Mouse (Mus musculus) frontal cortex, postnatal 14 days (tissue): ENCODE results near the gene Prkci.

Experiments used
- DNase-seq, 2 experiments: peaks; one replicate each; pipeline ENCODE4 v3.0.0; 2022; ENCODE audit warnings: low spot score in 2 of 2

The Prkci gene

DNA sequence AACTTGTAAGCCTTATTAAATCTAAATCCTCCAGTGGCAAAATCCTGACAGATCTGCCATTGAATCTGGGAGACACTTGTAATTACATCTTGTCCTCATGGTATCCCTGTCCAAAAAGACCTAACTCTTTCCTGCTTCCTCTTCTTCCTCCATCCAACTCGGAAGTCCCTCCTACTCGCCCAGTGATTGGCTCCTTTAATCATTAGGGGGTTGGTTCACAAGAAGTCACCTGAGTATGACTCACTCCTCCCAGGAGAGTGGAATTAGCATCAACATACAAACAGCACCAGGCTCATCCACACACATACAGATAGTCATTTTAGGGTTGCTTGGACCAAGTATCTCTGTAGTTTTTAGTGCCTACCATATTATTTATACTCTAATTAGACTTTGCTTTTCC, 47.4 kb downstream of the Prkci start:
- no peak for DNase-seq

GRCm38 (mm10) chr3:31047263-31047662, 51.7 kb downstream of the Prkci start:
- DNase-seq: no peak

GRCm38 (mm10) chr3:31049087-31049486, 53.5 kb downstream of the Prkci start:
- DNase-seq: no peak

GRCm38 (mm10) chr3:31050375-31050774, 54.8 kb downstream of the Prkci start:
- DNase-seq: no peak

- DNase-seq: no peak
Observed at GRCm38 (mm10) chr3:31051730-31052129, 56.2 kb downstream of the Prkci start.

DNA sequence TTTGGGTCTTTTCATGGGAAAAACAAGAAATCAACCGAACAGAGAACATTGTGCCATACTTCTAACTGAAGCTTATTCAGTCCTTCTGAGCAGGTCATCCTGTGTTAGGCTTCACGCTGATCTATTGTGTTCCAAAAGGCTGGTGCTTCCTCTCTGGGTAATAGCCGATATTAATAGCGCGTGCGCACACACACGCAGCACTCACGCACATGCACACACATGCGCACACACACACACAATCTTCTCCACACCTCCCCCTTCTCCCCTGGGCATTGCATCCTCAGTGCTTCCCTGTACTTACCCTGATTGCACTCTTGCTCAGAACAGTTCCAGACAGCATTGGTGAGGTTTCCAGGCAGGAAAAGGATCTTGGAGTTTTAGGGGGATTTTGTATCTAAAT, 57.6 kb downstream of the Prkci start:
- DNase-seq: no peak

GRCm38 (mm10) chr3:31054888-31055287, 59.3 kb downstream of the Prkci start:
- DNase-seq: no peak

DNA sequence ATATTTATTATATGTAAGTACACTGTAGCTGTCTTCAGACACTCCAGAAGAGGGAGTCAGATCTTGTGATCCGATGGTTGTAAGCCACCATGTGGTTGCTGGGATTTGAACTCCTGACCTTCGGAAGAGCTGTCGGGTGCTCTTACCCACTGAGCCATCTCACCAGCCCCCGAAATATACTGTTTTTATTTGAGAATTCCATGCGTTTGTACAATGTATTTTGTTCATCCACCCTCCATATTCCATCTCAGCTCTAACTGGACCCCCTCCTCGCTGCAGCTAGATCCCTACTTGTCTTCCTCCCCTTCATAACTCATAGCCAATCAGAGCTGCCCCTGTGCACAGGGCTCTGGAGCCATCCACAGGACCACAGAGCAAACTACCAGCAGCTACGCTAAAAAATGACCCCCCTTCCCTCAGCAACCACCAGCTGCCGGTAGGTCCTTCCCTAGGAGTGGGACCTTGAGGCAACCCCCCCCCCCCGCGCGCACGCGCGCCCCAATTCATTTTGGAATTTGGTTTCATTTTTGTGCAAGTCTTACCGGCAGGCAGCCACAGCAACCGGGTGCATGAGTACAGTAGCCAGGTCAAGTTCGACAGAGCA, 60.6 kb downstream of the Prkci start:
- no peak for DNase-seq

GRCm38 (mm10) chr3:31056651-31057627, 61.4 kb downstream of the Prkci start:
- peak; percentile 46 to 65 for DNase-seq

GRCm38 (mm10) chr3:31060745-31061102, 65.2 kb downstream of the Prkci start:
- DNase-seq: no peak

DNA sequence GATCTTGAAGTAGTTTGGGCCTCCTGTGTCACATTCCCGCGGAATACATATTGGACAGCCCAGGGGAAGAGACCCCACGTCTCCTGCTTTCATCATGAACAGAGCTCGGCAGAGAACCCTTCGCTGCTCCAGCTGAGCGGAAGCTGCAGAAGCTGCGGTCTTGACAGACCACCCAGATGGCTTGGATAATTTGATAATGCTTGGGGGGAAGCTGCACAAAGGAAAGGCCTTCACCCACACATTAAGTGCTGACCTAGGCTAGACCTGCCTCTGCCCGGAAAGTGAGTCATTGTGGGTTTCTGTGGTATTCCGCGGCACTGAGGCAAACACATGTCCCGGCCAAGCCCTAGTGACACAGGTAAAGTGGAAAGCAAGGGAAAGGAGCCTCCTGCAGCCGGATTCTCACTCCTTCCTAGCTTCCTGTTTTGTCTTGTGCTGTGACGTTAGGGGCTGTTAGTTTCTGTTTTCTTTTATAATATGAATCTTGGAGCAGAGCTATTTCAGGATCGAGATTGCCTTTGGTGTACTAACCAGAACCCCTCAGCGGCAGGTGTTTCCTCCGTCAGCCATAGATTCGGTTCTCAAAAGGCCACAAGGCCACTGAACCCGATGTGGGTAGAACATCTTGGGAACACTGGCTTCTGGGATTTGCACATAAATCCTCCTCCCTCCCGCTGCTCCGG, 65.7 kb downstream of the Prkci start:
- DNase-seq: no peak

DNA sequence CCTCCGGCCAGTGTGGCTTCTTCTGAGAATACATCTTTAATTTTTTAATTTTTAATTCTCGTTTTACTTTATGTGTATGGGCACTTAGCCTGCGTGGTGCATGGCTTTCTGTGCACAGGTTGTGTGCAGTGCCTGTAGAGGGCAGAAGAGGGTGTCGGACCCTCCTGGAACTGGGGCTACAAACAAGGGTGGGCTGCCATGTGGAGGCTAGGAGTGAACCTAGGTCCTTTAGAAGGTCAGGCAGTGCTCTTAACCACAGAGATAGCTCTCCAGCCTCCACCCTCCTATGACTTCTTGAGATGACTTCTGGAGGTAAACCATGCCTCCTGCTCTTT, 66.2 kb downstream of the Prkci start:
- no peak for DNase-seq

DNA sequence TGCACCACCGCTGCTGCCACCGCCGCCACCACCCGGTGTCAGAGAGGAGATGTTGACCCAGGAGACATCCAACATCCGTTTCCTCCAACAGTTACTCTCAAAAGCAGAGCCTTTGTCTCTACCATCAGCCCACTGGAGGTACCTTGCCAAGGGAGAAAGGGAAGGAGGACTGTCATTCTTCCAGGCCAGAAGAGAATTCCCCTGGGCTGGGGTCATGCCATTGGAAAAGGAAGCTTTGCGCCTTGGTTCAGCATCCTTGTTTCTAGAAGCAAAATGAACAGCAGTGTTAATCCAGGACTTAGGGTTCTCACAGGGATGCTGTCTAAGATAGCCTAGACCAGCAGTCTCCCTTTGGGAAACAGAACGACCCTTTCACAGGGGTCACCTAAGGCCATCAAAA, 66.8 kb downstream of the Prkci start:
- DNase-seq: no peak

- DNase-seq: no peak
Observed at GRCm38 (mm10) chr3:31068482-31068881, 72.9 kb downstream of the Prkci start.

DNA sequence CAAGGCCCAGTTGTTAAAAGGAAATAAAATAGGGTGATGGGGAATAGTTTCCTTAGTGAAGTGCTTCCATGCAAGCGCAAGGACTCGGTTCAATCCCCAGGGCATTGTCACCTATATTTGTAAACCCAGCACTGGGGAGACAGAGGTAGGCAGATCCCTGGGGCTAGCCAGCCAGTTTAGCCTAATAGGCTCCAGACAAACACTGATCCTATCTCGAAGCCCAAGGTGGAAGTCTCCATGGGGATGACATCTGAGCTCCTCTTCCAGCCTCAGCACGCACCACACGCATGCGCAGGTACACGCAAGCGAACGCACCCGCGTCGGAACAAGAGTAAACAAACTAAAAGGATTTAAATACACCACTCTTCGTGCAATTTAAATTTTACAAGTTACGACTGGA, 76.3 kb downstream of the Prkci start:
- DNase-seq: no peak

DNA sequence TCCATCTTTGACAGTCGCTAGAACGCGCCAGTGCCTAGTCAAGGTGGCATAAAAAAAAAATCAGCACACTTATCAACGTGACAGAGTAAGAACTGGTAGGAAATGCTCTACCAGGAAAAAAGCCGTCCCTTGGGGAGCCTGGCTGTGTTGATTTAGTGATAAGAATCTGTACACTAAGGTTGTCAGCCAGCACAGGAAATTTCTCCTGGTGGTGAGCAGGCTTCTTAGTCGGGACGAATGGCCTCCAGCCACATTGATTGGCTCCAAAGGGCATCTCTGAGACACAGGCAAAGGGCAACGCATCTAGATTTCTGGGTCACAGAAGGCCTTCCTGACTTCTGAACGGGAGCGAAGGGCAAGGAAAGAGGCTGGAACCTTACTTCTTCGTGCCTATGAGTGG, 80.3 kb downstream of the Prkci start:
- DNase-seq: no peak

GRCm38 (mm10) chr3:31077068-31077703, 81.6 kb downstream of the Prkci start:
- DNase-seq: no peak

DNA sequence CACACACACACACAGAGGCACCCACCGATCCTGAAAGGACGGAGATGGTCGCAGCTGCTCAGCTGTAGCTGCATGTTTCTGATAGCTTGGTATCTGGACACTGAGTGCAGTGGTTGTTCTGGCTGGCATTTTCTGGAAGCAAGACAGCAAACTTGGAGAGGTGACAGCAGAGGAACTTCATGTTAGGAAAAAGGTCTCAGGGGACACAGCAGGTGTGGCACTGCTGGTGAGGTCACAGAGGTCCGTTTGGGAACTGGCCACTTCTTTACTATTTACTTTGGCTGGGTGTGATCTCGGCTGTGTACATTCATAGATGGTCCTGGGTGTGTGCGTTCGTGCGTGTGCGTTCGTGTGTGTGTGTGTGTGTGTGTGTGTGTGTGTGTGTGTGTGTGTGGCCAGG, 83.9 kb downstream of the Prkci start:
- no peak for DNase-seq

DNA sequence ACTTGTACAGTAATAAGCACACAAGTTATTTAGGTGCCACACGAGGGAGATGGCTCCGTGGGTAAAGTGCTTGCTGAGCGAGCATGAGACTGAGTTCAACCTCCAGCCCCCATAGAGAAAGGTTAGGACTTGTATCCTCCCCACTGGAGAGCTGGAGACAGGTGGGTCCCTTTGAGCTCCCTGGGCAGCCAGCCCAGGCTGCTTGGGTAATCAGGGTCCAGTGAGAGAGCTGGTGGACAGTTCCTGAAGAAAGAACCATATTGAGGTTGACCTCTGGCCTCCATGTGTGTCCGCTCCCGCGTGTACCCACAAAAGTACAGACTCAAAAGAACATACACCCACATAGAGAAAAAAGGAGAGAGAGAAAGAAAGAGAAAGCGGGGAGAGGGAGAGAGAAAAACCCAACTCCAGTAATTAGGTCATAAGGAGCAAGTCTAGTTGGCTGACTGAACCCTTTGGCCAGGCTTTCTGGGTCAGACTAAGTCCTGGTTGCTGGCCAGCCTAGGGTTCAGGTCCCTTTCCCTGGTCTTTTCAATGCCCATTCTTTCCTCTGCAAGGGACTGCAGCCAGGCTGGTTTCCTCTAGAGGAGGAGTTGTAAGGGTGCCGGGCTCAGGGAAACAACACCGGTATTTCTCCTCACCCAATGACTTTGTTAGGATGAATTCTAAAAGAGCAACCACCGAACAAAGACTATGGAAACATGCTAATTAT, 85.4 kb downstream of the Prkci start:
- DNase-seq: no peak

- DNase-seq: no peak
Observed at GRCm38 (mm10) chr3:31082838-31083506, 87.4 kb downstream of the Prkci start.
